Mouse (Mus musculus) right cerebral cortex, postnatal 25 days (tissue): Measurements from ENCODE around the gene Nkpd1.
"Not testable (repeated sequence)": the region's sequence is repeated elsewhere in the genome, so short reads cannot be mapped to it uniquely, and the experiment has no call there.

Experiments used
- DNase-seq: peaks from one replicate; pipeline ENCODE4 v3.0.0; 2022

Nkpd1 gene

GRCm38 (mm10) chr7:19506969-19507611 lies 10.5 kb upstream of the Nkpd1 start:
- DNase-seq: peak; percentile 43

- no peak for DNase-seq
Observed at GRCm38 (mm10) chr7:19507612-19507981, 10.0 kb upstream of the Nkpd1 start.

- DNase-seq: peak; percentile 94
Observed at GRCm38 (mm10) chr7:19508150-19508923, 9.3 kb upstream of the Nkpd1 start, which contains the start of the genes Bloc1s3 and Trappc6a. Bloc1s3 (minus strand) TSS chr7:19508367. Trappc6a (plus strand) TSS chr7:19508395.

- DNase-seq: no peak
Observed at GRCm38 (mm10) chr7:19508924-19509568, 8.6 kb upstream of the Nkpd1 start.

- no peak for DNase-seq
Observed at GRCm38 (mm10) chr7:19509786-19510185, 7.9 kb upstream of the Nkpd1 start.

GRCm38 (mm10) chr7:19511934-19512333 lies 5.7 kb upstream of the Nkpd1 start:
- not testable (repeated sequence) for DNase-seq

GRCm38 (mm10) chr7:19512353-19512752 lies 5.3 kb upstream of the Nkpd1 start:
- no peak for DNase-seq

- no peak for DNase-seq
Observed at GRCm38 (mm10) chr7:19520032-19520431, 2.4 kb downstream of the Nkpd1 start.

- DNase-seq: peak; percentile 29
Observed at GRCm38 (mm10) chr7:19523017-19523756, 5.5 kb downstream of the Nkpd1 start.

GRCm38 (mm10) chr7:19523757-19524419 lies 6.2 kb downstream of the Nkpd1 start:
- peak; percentile 75 for DNase-seq

GRCm38 (mm10) chr7:19524420-19525104 lies 6.9 kb downstream of the Nkpd1 start:
- DNase-seq: no peak

- no peak for DNase-seq
Observed at GRCm38 (mm10) chr7:19525105-19525481, 7.5 kb downstream of the Nkpd1 start.

- no peak for DNase-seq
Observed at GRCm38 (mm10) chr7:19531077-19531476, 13.4 kb downstream of the Nkpd1 start.

- DNase-seq: no peak
Observed at GRCm38 (mm10) chr7:19532240-19532639, 14.6 kb downstream of the Nkpd1 start.

GRCm38 (mm10) chr7:19534676-19535075 lies 17.0 kb downstream of the Nkpd1 start:
- no peak for DNase-seq

- no peak for DNase-seq
Observed at GRCm38 (mm10) chr7:19540771-19541566, 23.3 kb downstream of the Nkpd1 start.

GRCm38 (mm10) chr7:19541681-19542154 lies 24.1 kb downstream of the Nkpd1 start:
- DNase-seq: no peak

- DNase-seq: no peak
Observed at GRCm38 (mm10) chr7:19542155-19542691, 24.6 kb downstream of the Nkpd1 start.

GRCm38 (mm10) chr7:19543584-19543983 lies 25.9 kb downstream of the Nkpd1 start:
- no peak for DNase-seq

GRCm38 (mm10) chr7:19546007-19546406 lies 28.4 kb downstream of the Nkpd1 start:
- no peak for DNase-seq
